Mouse (Mus musculus) C2C12 (cell line): ENCODE measurements around the gene Fchsd2.

Experiments used
- CTCF ChIP-seq: IDR thresholded peaks from one replicate; pipeline ENCODE4 v1.5.1; 2011; ENCODE audit not compliant: control insufficient read depth, insufficient read depth, insufficient read length
- FOSL1 ChIP-seq: IDR thresholded peaks from one replicate; pipeline ENCODE4 v1.8.0; 2011; ENCODE audit warnings: mild to moderate bottlenecking, low read length; ENCODE audit not compliant: poor library complexity, insufficient read depth, severe bottlenecking
- MAX ChIP-seq: IDR thresholded peaks from one replicate; pipeline ENCODE4 v1.6.1; 2011; ENCODE audit warnings: mild to moderate bottlenecking, control low read depth
- MYOD1 ChIP-seq: IDR thresholded peaks from one replicate; pipeline ENCODE4 v1.6.1; 2011; ENCODE audit warnings: low read depth; ENCODE audit not compliant: control insufficient read depth, insufficient read length
- USF1 ChIP-seq: IDR thresholded peaks from one replicate; pipeline ENCODE4 v1.6.1; 2011; ENCODE audit warnings: low read depth, mild to moderate bottlenecking, control low read depth, moderate library complexity

DNA sequence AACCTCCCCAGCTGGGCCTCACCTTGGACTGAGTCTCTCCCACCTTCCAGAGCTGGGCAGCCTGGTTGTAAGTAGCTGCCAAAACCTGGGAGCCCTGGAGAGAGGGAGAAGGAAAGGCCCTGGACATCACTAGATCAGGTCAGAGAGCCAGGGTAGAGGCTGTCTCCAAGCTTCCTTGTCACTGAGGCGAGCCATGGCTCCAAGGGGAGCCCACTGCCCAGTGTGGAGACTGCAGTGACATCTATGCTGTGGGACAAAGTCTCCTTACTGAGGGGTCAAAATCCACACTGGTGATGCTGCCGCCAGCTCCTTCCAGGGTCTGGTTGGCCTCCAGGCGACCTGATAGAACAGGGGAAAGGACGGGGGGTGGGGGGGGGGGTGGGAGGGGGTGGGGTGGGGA lies 199.4 kb downstream of the Fchsd2 start:
- TF ChIP-seq MAX (no peak), FOSL1 (no peak), CTCF (no peak), USF1 (no peak), MYOD1 (no peak)
